Mouse (Mus musculus) cerebellum, adult 2 months (tissue): ENCODE data around the gene 2010111I01Rik. TPM values are rescaled to one million over a fixed set of nuclear protein-coding genes. Genes with fewer than 3 reads are reported as not detected.
"Not testable (repeated sequence)": the region's sequence is repeated elsewhere in the genome, so short reads cannot be mapped to it uniquely, and the experiment has no call there.

Experiments used
- DNase-seq, 2 experiments: peaks; one replicate each; pipeline ENCODE4 v3.0.0; 2021
- H3K27ac ChIP-seq: fragments of 200-500 bp; 2 replicates; pipeline ENCODE4 v1.5.1; 2012; ENCODE audit warnings: low read length, control low read depth, inconsistent platforms; ENCODE audit not compliant: insufficient read depth
- H3K27me3 ChIP-seq: fragments of 200-500 bp; 2 replicates; pipeline ENCODE4 v1.6.1; 2012; ENCODE audit warnings: inconsistent platforms, mild to moderate bottlenecking, low read length, moderate library complexity; ENCODE audit not compliant: control insufficient read depth, insufficient read depth
- H3K4me1 ChIP-seq: fragments of 200-500 bp; 2 replicates; pipeline ENCODE4 v1.6.1; 2011; ENCODE audit warnings: low read length; ENCODE audit not compliant: control insufficient read depth, insufficient read depth
- H3K4me3 ChIP-seq: fragments of 200-500 bp; replicated peaks from 2 replicates; pipeline ENCODE3; 2011; ENCODE audit warnings: mild to moderate bottlenecking, low read depth, low read length, control low read depth; ENCODE audit not compliant: insufficient read depth
- CTCF ChIP-seq: fragments of 200-500 bp; IDR thresholded peaks from 2 replicates; pipeline ENCODE4 v1.5.1; 2011; ENCODE audit warnings: low read depth, mild to moderate bottlenecking, control low read depth, low read length, moderate library complexity, borderline replicate concordance; ENCODE audit not compliant: insufficient read depth
- POLR2A ChIP-seq: fragments of 200-500 bp; IDR thresholded peaks from 2 replicates; pipeline ENCODE4 v1.6.1; 2011; ENCODE audit warnings: low read length, control low read depth, borderline replicate concordance; ENCODE audit not compliant: insufficient read depth
- WGBS: fragments of 180-500 bp; shearing (Covaris S2); methylation state at CpG from one replicate; pipeline ENCODE4 v1.1.7; 2018; 5-methylcytosine and 5-hydroxymethylcytosine counted together
- polyA plus RNA-seq: library from polyadenylated mRNA; depleted of rRNA; stranded (reverse); fragments of >200 nt; gene quantifications from 2 replicates; pipeline ENCODE4 v1.2.3, GENCODE M21; 2012

2010111I01Rik gene
- polyA plus RNA-seq, 1 experiment = 126 TPM

- TF ChIP-seq CTCF = no peak
- TF ChIP-seq POLR2A = no peak
- H3K27me3 ChIP-seq = no peaks in the 10 kb centered on the region
- H3K4me1 ChIP-seq = no peaks in the 10 kb centered on the region
- no peak for DNase-seq
- no peak overlapping the region for H3K27ac ChIP-seq
- H3K4me3 ChIP-seq = no peak overlapping the region
- WGBS = 81% methylated on average over 7 of the region's 7 CpGs
Measured at GRCm38 (mm10) chr13:63230955-63231701, 266.4 kb downstream of the 2010111I01Rik start.

- no peak overlapping the region for H3K27ac ChIP-seq
- no peaks in the 10 kb centered on the region for H3K27me3 ChIP-seq
- DNase-seq = no peak
- H3K4me1 ChIP-seq = no peaks in the 10 kb centered on the region
- TF ChIP-seq POLR2A = no peak
- no peak for TF ChIP-seq CTCF
- H3K4me3 ChIP-seq = no peak overlapping the region
- WGBS = 35% methylated on average over 3 of the region's 3 CpGs
Measured at GRCm38 (mm10) chr13:63231702-63232070, 267.0 kb downstream of the 2010111I01Rik start.

- Histone ChIP-seq H3K27ac (no peak overlapping the region), H3K27me3 (no peaks in the 10 kb centered on the region), H3K4me1 (no peaks in the 10 kb centered on the region), H3K4me3 (no peak overlapping the region)
- no peak for DNase-seq
- TF ChIP-seq CTCF = no peak
- no peak for TF ChIP-seq POLR2A
- 76% methylated on average over 2 of the region's 2 CpGs for WGBS
Measured at GRCm38 (mm10) chr13:63232558-63232957, 267.9 kb downstream of the 2010111I01Rik start.

GRCm38 (mm10) chr13:63234520-63234919, 269.8 kb downstream of the 2010111I01Rik start:
- H3K4me1 ChIP-seq, H3K4me3 ChIP-seq, DNase-seq, H3K27me3 ChIP-seq, H3K27ac ChIP-seq: not testable (repeated sequence)

GRCm38 (mm10) chr13:63235551-63235950, 270.9 kb downstream of the 2010111I01Rik start:
- DNase-seq = no peak
- WGBS = 87% methylated on average over 3 of the region's 3 CpGs
- H3K27me3 ChIP-seq = no peaks in the 10 kb centered on the region
- H3K27ac ChIP-seq = no peak overlapping the region
- no peak overlapping the region for H3K4me3 ChIP-seq
- peaks cover 3% of the 10 kb centered on the region; the same call in 1 of the 2 replicates for H3K4me1 ChIP-seq
- TF ChIP-seq CTCF (no peak), POLR2A (no peak)

GRCm38 (mm10) chr13:63236159-63236893, 271.6 kb downstream of the 2010111I01Rik start:
- 72% methylated on average over 5 of the region's 5 CpGs for WGBS
- TF ChIP-seq POLR2A (no peak), CTCF (no peak)

GRCm38 (mm10) chr13:63238045-63238444, 273.4 kb downstream of the 2010111I01Rik start:
- H3K4me1 ChIP-seq = peaks cover 20% of the 10 kb centered on the region
- TF ChIP-seq POLR2A (no peak), CTCF (no peak)
- WGBS = 97% methylated on average over 7 of the region's 7 CpGs

More at GRCm38 (mm10) chr13:63236159-63236893, 271.6 kb downstream of the 2010111I01Rik start:
- H3K27ac ChIP-seq = no peak overlapping the region
- no peaks in the 10 kb centered on the region for H3K27me3 ChIP-seq
- peaks cover 3% of the 10 kb centered on the region; the same call in 1 of the 2 replicates for H3K4me1 ChIP-seq
- no peak for DNase-seq
- no peak overlapping the region for H3K4me3 ChIP-seq

GRCm38 (mm10) chr13:63239301-63239804, 274.7 kb downstream of the 2010111I01Rik start:
- no peak for TF ChIP-seq POLR2A
- TF ChIP-seq CTCF = no peak
- Histone ChIP-seq H3K4me3 (peak overlapping the region; percentile 91), H3K27ac (peak overlapping the region; percentile 88), H3K27me3 (no peaks in the 10 kb centered on the region), H3K4me1 (peaks cover 21% of the 10 kb centered on the region)
- 8% methylated on average over 11 of the region's 11 CpGs for whole genome bisulfite sequencing
- DNase-seq = no peak

More at GRCm38 (mm10) chr13:63238045-63238444, 273.4 kb downstream of the 2010111I01Rik start:
- no peak for DNase-seq
- Histone ChIP-seq H3K27ac (no peak overlapping the region), H3K27me3 (no peaks in the 10 kb centered on the region), H3K4me3 (no peak overlapping the region)
